Mouse (Mus musculus) myocyte (in vitro differentiated cells): Measurements from ENCODE around the gene Slc25a21.

ENCODE experiments used
- CEBPB ChIP-seq: IDR thresholded peaks from 2 replicates; pipeline ENCODE4 v1.6.1; 2011; ENCODE audit warnings: mild to moderate bottlenecking, moderate library complexity; ENCODE audit not compliant: poor library complexity, insufficient read depth, severe bottlenecking
- E2F4 ChIP-seq: IDR thresholded peaks from one replicate; pipeline ENCODE4 v1.6.1; 2011; ENCODE audit warnings: mild to moderate bottlenecking, control low read depth, moderate library complexity; ENCODE audit not compliant: insufficient read depth
- MAX ChIP-seq: IDR thresholded peaks from one replicate; pipeline ENCODE4 v1.6.1; 2011; ENCODE audit warnings: low read depth, mild to moderate bottlenecking, control low read depth
- MYOD1 ChIP-seq, 3 experiments: IDR thresholded peaks; one replicate each; pipeline ENCODE4 v1.6.1; 2011; ENCODE audit warnings: control low read depth in 2 of 3, low read depth in 2 of 3, mild to moderate bottlenecking in 2 of 3, moderate library complexity in 1 of 3; ENCODE audit not compliant: insufficient read length in 2 of 3, control insufficient read depth in 1 of 3
- MYOG ChIP-seq, 3 experiments: IDR thresholded peaks; one replicate each; pipeline ENCODE4 v1.6.1; 2011; ENCODE audit warnings: control low read depth in 2 of 3, low read depth in 2 of 3, mild to moderate bottlenecking in 2 of 3; ENCODE audit not compliant: insufficient read length in 2 of 3, control insufficient read depth in 1 of 3, insufficient read depth in 1 of 3
- POLR2A ChIP-seq: IDR thresholded peaks from one replicate; pipeline ENCODE4 v1.6.1; 2011; ENCODE audit warnings: low read depth, mild to moderate bottlenecking, control low read depth, moderate library complexity; ENCODE audit not compliant: insufficient read length
- POLR2AphosphoS2 ChIP-seq: IDR thresholded peaks from one replicate; pipeline ENCODE4 v1.6.1; 2011; ENCODE audit warnings: low read depth, control low read depth; ENCODE audit not compliant: insufficient read length
- REST ChIP-seq: IDR thresholded peaks from one replicate; pipeline ENCODE4 v1.6.1; 2011; ENCODE audit warnings: mild to moderate bottlenecking, control low read depth, moderate library complexity; ENCODE audit not compliant: insufficient read depth, insufficient read length
- SRF ChIP-seq: IDR thresholded peaks from one replicate; pipeline ENCODE4 v1.6.1; 2011; ENCODE audit warnings: low read depth; ENCODE audit not compliant: control insufficient read depth, insufficient read length
- TCF12 ChIP-seq: IDR thresholded peaks from one replicate; pipeline ENCODE4 v1.6.1; 2011; ENCODE audit warnings: mild to moderate bottlenecking, control low read depth; ENCODE audit not compliant: poor library complexity, insufficient read depth, severe bottlenecking
- TCF3 ChIP-seq: IDR thresholded peaks from one replicate; pipeline ENCODE4 v1.6.1; 2011; ENCODE audit warnings: low read depth, control low read depth; ENCODE audit not compliant: insufficient read length
- USF1 ChIP-seq: IDR thresholded peaks from one replicate; pipeline ENCODE4 v1.6.1; 2011; ENCODE audit warnings: low read depth, mild to moderate bottlenecking, control low read depth, moderate library complexity

DNA sequence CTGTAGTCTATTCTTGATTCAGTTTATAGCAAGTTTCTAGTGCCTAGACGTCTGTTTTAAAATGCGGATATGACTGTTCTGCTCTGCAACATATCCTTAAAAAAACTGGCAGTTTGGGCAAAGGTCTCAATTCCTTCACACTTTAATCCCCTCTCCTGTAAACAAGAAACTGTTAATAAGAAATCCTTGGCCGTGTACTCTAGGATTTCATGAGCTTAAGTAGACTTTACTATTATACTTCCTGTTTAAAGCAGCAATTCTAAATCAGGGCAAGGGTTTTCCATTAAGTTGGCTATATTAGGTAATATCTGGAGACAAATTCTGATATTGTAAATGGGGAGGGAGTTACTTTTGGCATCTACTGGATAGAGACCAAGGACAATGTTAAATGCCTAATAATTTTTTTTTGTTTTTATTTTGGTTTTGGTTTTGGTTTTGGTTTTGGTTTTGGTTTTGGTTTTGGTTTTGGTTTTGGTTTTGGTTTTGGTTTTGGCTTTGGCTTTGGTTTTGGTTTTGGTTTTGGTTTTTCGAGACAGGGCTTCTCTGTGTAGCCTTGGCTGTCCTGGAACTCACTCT, 7.1 kb upstream of the Slc25a21 start:
- TF ChIP-seq POLR2A (no peak), SRF (no peak), MYOG (IDR thresholded peaks at IDR 0.05; ENCODE audit: control insufficient read depth in 1 of 3, insufficient read depth in 1 of 3, insufficient read length in 2 of 3, low read depth in 2 of 3) (no peak), CEBPB (no peak), REST (no peak), USF1 (no peak), TCF12 (no peak), POLR2AphosphoS2 (no peak), MAX (no peak), MYOD1 (IDR thresholded peaks at IDR 0.05; ENCODE audit: control insufficient read depth in 1 of 3, insufficient read length in 2 of 3, low read depth in 2 of 3) (no peak), E2F4 (no peak), TCF3 (no peak)
